Mouse (Mus musculus) layer of hippocampus, adult 8-10 months (tissue): ENCODE results near the gene Letm1. TPM values are rescaled to one million over a fixed set of nuclear protein-coding genes. Genes with fewer than 3 reads are reported as not detected.

Experiments
- total RNA-seq, 4 experiments: library from RNA; stranded (reverse); gene quantifications; 2 replicates each; pipeline ENCODE4 v1.2.4; 2022

Gene Letm1
- total RNA-seq, 4 experiments from 2014 or later, result 86.6 to 101 (median 92.9) TPM

Other genes starting within 250 kb of the Letm1 start
- gene Fam53a, start 153.2 kb downstream of the Letm1 start, total RNA-seq, result 10 to 100 TPM; 23.1 to 28.3 (median 24.0) TPM
- gene Gm9903, start 152.9 kb downstream of the Letm1 start, total RNA-seq, result 1 to 10 TPM in 2 of 4 experiments, under 1 TPM in 2; 0.61 to 1.1 (median 0.89) TPM
- 10 to 100 TPM; 18.1 to 28.3 (median 23.1) TPM for gene Slbp, start 130.2 kb downstream of the Letm1 start, total RNA-seq
- gene Tacc3, start 124.7 kb downstream of the Letm1 start, total RNA-seq, result 1 to 10 TPM; 4.1 to 7.2 (median 4.4) TPM
- gene Tmem129, start 124.4 kb downstream of the Letm1 start, total RNA-seq, result 10 to 100 TPM; 22.4 to 25.7 (median 25.2) TPM
- 100 to 1,000 TPM; 116 to 143 (median 125) TPM for gene Fgfr3, start 61.1 kb downstream of the Letm1 start, total RNA-seq
- gene Nsd2, start 37.9 kb upstream of the Letm1 start, total RNA-seq, result 100 to 1,000 TPM; 106 to 126 (median 115) TPM
- 10 to 100 TPM; 19.3 to 22.6 (median 20.8) TPM for gene Nelfa, start 153.6 kb upstream of the Letm1 start, total RNA-seq
- 10 to 100 TPM; 46.7 to 64.8 (median 54.9) TPM for gene Gm1673, start 200.6 kb upstream of the Letm1 start, total RNA-seq
- 100 to 1,000 TPM; 140 to 156 (median 148) TPM for gene Nat8l, start 213.2 kb upstream of the Letm1 start, total RNA-seq